Mouse (Mus musculus) layer of hippocampus, postnatal 10 days (tissue): ENCODE data around the gene Bbs9. TPM values are rescaled to one million over a fixed set of nuclear protein-coding genes. Genes with fewer than 3 reads are reported as not detected.

Experiments used
- DNase-seq, 2 experiments: peaks; one replicate each; pipeline ENCODE4 v3.0.0; 2021; ENCODE audit warnings: low spot score in 2 of 2
- total RNA-seq, 2 experiments: library from RNA; stranded (reverse); gene quantifications; 2 replicates each; pipeline ENCODE4 v1.2.3; 2021

The Bbs9 gene
- total RNA-seq, 2 experiments from 2014 or later: 22.3 to 22.4 TPM

- no peak for DNase-seq
These were observed 205.0 kb downstream of the Bbs9 start for GRCm38 (mm10) chr9:22680484-22680883.

GRCm38 (mm10) chr9:22683786-22684185, 208.3 kb downstream of the Bbs9 start:
- DNase-seq: no peak

GRCm38 (mm10) chr9:22686765-22687472, 211.4 kb downstream of the Bbs9 start:
- DNase-seq: no peak

- no peak for DNase-seq
These were observed 214.7 kb downstream of the Bbs9 start for GRCm38 (mm10) chr9:22690234-22690633.

- no peak for DNase-seq
These were observed 219.9 kb downstream of the Bbs9 start for GRCm38 (mm10) chr9:22695392-22695791.

GRCm38 (mm10) chr9:22696809-22697374, 221.4 kb downstream of the Bbs9 start:
- DNase-seq: no peak

GRCm38 (mm10) chr9:22697811-22698210, 222.3 kb downstream of the Bbs9 start:
- no peak for DNase-seq

GRCm38 (mm10) chr9:22698501-22698900, 223.0 kb downstream of the Bbs9 start:
- no peak for DNase-seq

- no peak for DNase-seq
These were observed 226.6 kb downstream of the Bbs9 start for GRCm38 (mm10) chr9:22702065-22702611.

- no peak for DNase-seq
These were observed 227.4 kb downstream of the Bbs9 start for GRCm38 (mm10) chr9:22702812-22703367.

- DNase-seq: no peak
These were observed 228.0 kb downstream of the Bbs9 start for GRCm38 (mm10) chr9:22703541-22703940.

- DNase-seq: no peak
These were observed 231.8 kb downstream of the Bbs9 start for GRCm38 (mm10) chr9:22707166-22707913.

GRCm38 (mm10) chr9:22708970-22709726, 233.6 kb downstream of the Bbs9 start:
- DNase-seq: peak; percentile 74 to 78

GRCm38 (mm10) chr9:22710032-22710431, 234.5 kb downstream of the Bbs9 start:
- DNase-seq: no peak

GRCm38 (mm10) chr9:22711339-22711738, 235.8 kb downstream of the Bbs9 start:
- DNase-seq: no peak

- no peak for DNase-seq
These were observed 237.2 kb downstream of the Bbs9 start for GRCm38 (mm10) chr9:22712743-22713142.

GRCm38 (mm10) chr9:22713286-22713685, 237.8 kb downstream of the Bbs9 start:
- DNase-seq: peak; percentile 45 to 63

- no peak for DNase-seq
These were observed 242.1 kb downstream of the Bbs9 start for GRCm38 (mm10) chr9:22717583-22717982.

GRCm38 (mm10) chr9:22718174-22718823, 242.8 kb downstream of the Bbs9 start:
- no peak for DNase-seq

- no peak for DNase-seq
These were observed 257.1 kb downstream of the Bbs9 start for GRCm38 (mm10) chr9:22732646-22733045.
